ENCODE assay signal across 7 mouse cellular contexts in the genomic region with DNA sequence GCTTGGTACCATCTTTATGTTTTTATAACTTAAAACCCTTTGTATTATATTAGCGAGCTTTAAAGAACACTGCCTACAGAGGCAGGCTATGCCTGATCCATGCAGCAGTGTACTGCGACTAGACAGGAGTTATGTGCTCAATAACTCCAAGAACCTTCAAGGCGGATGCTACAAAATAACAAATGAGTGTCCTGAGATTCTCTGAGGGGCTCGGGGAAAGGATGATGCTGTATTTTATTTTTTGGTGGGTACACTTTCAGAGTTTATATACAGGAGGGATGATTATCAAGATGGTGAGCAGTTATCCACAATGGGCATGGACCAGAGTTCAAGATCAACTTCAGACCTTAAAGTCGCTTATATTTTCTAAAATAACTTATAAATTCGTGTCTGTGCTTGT. TPM values are rescaled to one million over a fixed set of nuclear protein-coding genes. Genes with fewer than 3 reads are reported as not detected.
A peak's percentile ranks its signal among the peaks of the same experiment; 100 is the strongest.
DNase-seq lines count a peak whose midpoint lies in the region; ATAC-seq and TF ChIP-seq lines count a peak whose summit lies in the region.

No protein-coding gene starts in this region.

- TF ChIP-seq CTCF in small intestine, adult 2 months (IDR thresholded peaks at IDR 0.05; ENCODE audit: extremely low read depth, insufficient read length, insufficient replicate concordance, low read depth, low read length) = no peak

- 0 out of 2 replicates have a peak, but pooled peaks cover 1% of the 10 kb centered on the region for H3K36me3 ChIP-seq in lung, embryonic 16.5 days (ENCODE audit: control insufficient read depth, insufficient read depth, low read length)
- H3K36me3 ChIP-seq in embryonic facial prominence, embryonic 14.5 days (ENCODE audit: control insufficient read depth, insufficient read depth, low read length) = 0 out of 2 replicates have a peak, but pooled peaks cover 5% of the 10 kb centered on the region
- H3K36me3 ChIP-seq in limb, embryonic 11.5 days (ENCODE audit: control insufficient read depth, insufficient read depth, low read length) = no peaks in the 10 kb centered on the region
- H3K36me3 ChIP-seq in small intestine, adult 2 months (ENCODE audit: control insufficient read depth, insufficient read depth, low read length) = 0 out of 2 replicates have a peak, but pooled peaks cover 1% of the 10 kb centered on the region

- H3K27ac ChIP-seq in lung, embryonic 16.5 days (ENCODE audit: low read length) = peak overlapping the region; percentile 78
- peak overlapping the region; percentile 93 for H3K27ac ChIP-seq in embryonic facial prominence, embryonic 14.5 days (replicated peaks; ENCODE audit: low read depth, low read length)
- peak overlapping the region; percentile 93; the same call in 1 of the 2 replicates for H3K27ac ChIP-seq in limb, embryonic 11.5 days (replicated peaks; ENCODE audit: low read depth, low read length)
- H3K27ac ChIP-seq in small intestine, adult 2 months (ENCODE audit: insufficient read depth, low read depth, low read length) = no peak overlapping the region

- no peaks in the 10 kb centered on the region; the same call in none of the 2 replicates for H3K27me3 ChIP-seq in lung, embryonic 16.5 days (ENCODE audit: control insufficient read depth, insufficient read depth, low read depth, low read length)
- H3K27me3 ChIP-seq in embryonic facial prominence, embryonic 14.5 days (replicated peaks; ENCODE audit: control insufficient read depth, insufficient read depth, low read length) = no peaks in the 10 kb centered on the region
- H3K27me3 ChIP-seq in limb, embryonic 11.5 days (ENCODE audit: control insufficient read depth, insufficient read depth, low read length) = no peaks in the 10 kb centered on the region
- H3K27me3 ChIP-seq in small intestine, adult 2 months (ENCODE audit: control insufficient read depth, insufficient read depth, low read length) = no peaks in the 10 kb centered on the region

- no peak for DNase-seq in lung, adult 18-20 months
- DNase-seq in embryonic facial prominence, embryonic 14.5 days (ENCODE audit: low spot score) = no peak
- no peak for DNase-seq in limb, embryonic 11.5 days (ENCODE audit: low spot score)
- DNase-seq in cerebellum, adult 18-20 months = no peak

- H3K9ac ChIP-seq in lung, embryonic 16.5 days (ENCODE audit: low read length) = peak overlapping the region; percentile 88
- H3K9ac ChIP-seq in embryonic facial prominence, embryonic 14.5 days (ENCODE audit: low read depth, low read length) = peak overlapping the region; percentile 90
- peak overlapping the region; percentile 97 for H3K9ac ChIP-seq in limb, embryonic 11.5 days (ENCODE audit: low read length)

- 10% methylated on average over 6 of the region's 6 CpGs for WGBS in lung, embryonic 16.5 days
- WGBS in embryonic facial prominence, embryonic 14.5 days = 23% methylated on average over 6 of the region's 6 CpGs
- 36% methylated on average over 6 of the region's 6 CpGs for WGBS in limb, embryonic 11.5 days
- 15% methylated on average over 6 of the region's 6 CpGs for WGBS in small intestine, adult 2 months

- no peak for TF ChIP-seq POLR2A in small intestine, adult 2 months (IDR thresholded peaks at IDR 0.05; ENCODE audit: low read depth, low read length)

- H3K4me1 ChIP-seq in lung, embryonic 16.5 days (replicated peaks; ENCODE audit: control insufficient read depth, insufficient read depth, low read length) = peaks cover 7% of the 10 kb centered on the region
- peaks cover 5% of the 10 kb centered on the region for H3K4me1 ChIP-seq in embryonic facial prominence, embryonic 14.5 days (ENCODE audit: control insufficient read depth, insufficient read depth, low read length)
- no peaks in the 10 kb centered on the region; the same call in 1 of the 2 replicates for H3K4me1 ChIP-seq in limb, embryonic 11.5 days (ENCODE audit: control insufficient read depth, insufficient read depth, low read length)
- H3K4me1 ChIP-seq in small intestine, adult 2 months (ENCODE audit: control insufficient read depth, insufficient read depth, insufficient read length, low read length) = peaks cover 3% of the 10 kb centered on the region; the same call in 1 of the 2 replicates

- no peak for ATAC-seq in lung, embryonic 16.5 days (ENCODE audit: low read depth)
- ATAC-seq in embryonic facial prominence, embryonic 14.5 days (ENCODE audit: low read depth) = no peak
- no peak for ATAC-seq in limb, embryonic 11.5 days (ENCODE audit: insufficient number of reproducible peaks, low FRiP score, low TSS enrichment, low read depth)
- ATAC-seq in erythroid progenitor cell, adult 5-6 weeks (replicated peaks; ENCODE audit: low FRiP score, poor library complexity, severe bottlenecking) = no peak

- peak overlapping the region; percentile 73 for H3K4me2 ChIP-seq in lung, embryonic 16.5 days (ENCODE audit: low read depth, low read length)
- H3K4me2 ChIP-seq in embryonic facial prominence, embryonic 14.5 days (ENCODE audit: low read depth, low read length) = peak overlapping the region; percentile 62
- H3K4me2 ChIP-seq in limb, embryonic 11.5 days (ENCODE audit: low read depth, severe bottlenecking) = peak overlapping the region; percentile 63

- no peaks in the 10 kb centered on the region for H3K9me3 ChIP-seq in lung, embryonic 16.5 days (ENCODE audit: control insufficient read depth, low read length)
- no peaks in the 10 kb centered on the region for H3K9me3 ChIP-seq in embryonic facial prominence, embryonic 14.5 days (ENCODE audit: control insufficient read depth, low read length)
- no peaks in the 10 kb centered on the region for H3K9me3 ChIP-seq in limb, embryonic 11.5 days (ENCODE audit: control insufficient read depth, low read length)

- H3K4me3 ChIP-seq in lung, embryonic 16.5 days (ENCODE audit: low read length) = peak overlapping the region; percentile 63
- H3K4me3 ChIP-seq in embryonic facial prominence, embryonic 14.5 days (ENCODE audit: low read depth, low read length) = peak overlapping the region; percentile 79
- peak overlapping the region; percentile 75 for H3K4me3 ChIP-seq in limb, embryonic 11.5 days (ENCODE audit: low read depth, low read length)
- H3K4me3 ChIP-seq in small intestine, adult 2 months (ENCODE audit: low read depth, low read length) = peak overlapping the region; percentile 94

RNA-seq across cellular contexts. Expression of gene Nprl3, which starts 0.7 kb away (rescaled TPM):
- 45.2 and 46.2 TPM in 2 replicates for polyA plus RNA-seq in lung, embryonic 16.5 days (2015; fragmentation: Nextera tagmentation; extraction: Ambion mirVana)
- polyA plus RNA-seq in embryonic facial prominence, embryonic 14.5 days (2014; fragmentation: Nextera tagmentation; extraction: Ambion mirVana) = 22.3 and 27.0 TPM in 2 replicates
- polyA plus RNA-seq in limb, embryonic 11.5 days (2014; fragmentation: Nextera tagmentation; extraction: Ambion mirVana) = 30.6 and 42.0 TPM in 2 replicates
- polyA plus RNA-seq in small intestine, adult 2 months (2012; rRNA removed) = 25.1 and 35.7 TPM in 2 replicates
- total RNA-seq in erythroid progenitor cell, adult 5-6 weeks (2015; ENCODE audit: low replicate concordance) = 75.9 and 106 TPM in 2 replicates
- 143 and 155 TPM in 2 replicates for total RNA-seq in erythroid progenitor cell, adult 5-6 weeks (2017; ENCODE audit: low replicate concordance)

RNA-seq across cellular contexts. Expression of gene Hba-x, which starts 9.4 kb away (rescaled TPM):
- 64.4 and 68.2 TPM in 2 replicates for polyA plus RNA-seq in lung, embryonic 16.5 days (2015; fragmentation: Nextera tagmentation; extraction: Ambion mirVana)
- polyA plus RNA-seq in embryonic facial prominence, embryonic 14.5 days (2014; fragmentation: Nextera tagmentation; extraction: Ambion mirVana) = 79.8 and 206 TPM in 2 replicates
- polyA plus RNA-seq in limb, embryonic 11.5 days (2014; fragmentation: Nextera tagmentation; extraction: Ambion mirVana) = 2,383 and 2,443 TPM in 2 replicates
- not detected in 2 replicates for polyA plus RNA-seq in small intestine, adult 2 months (2012; rRNA removed)
- not detected in 2 replicates for total RNA-seq in erythroid progenitor cell, adult 5-6 weeks (2015; ENCODE audit: low replicate concordance)
- total RNA-seq in erythroid progenitor cell, adult 5-6 weeks (2017; ENCODE audit: low replicate concordance) = not detected in 2 replicates

RNA-seq across cellular contexts. Expression of gene Hba-a1, which starts 16.5 kb away (rescaled TPM):
- polyA plus RNA-seq in lung, embryonic 16.5 days (2015; fragmentation: Nextera tagmentation; extraction: Ambion mirVana) = 8,555 and 10,091 TPM in 2 replicates
- polyA plus RNA-seq in embryonic facial prominence, embryonic 14.5 days (2014; fragmentation: Nextera tagmentation; extraction: Ambion mirVana) = 6,016 and 7,188 TPM in 2 replicates
- polyA plus RNA-seq in limb, embryonic 11.5 days (2014; fragmentation: Nextera tagmentation; extraction: Ambion mirVana) = 2,022 and 2,164 TPM in 2 replicates
- polyA plus RNA-seq in small intestine, adult 2 months (2012; rRNA removed) = 54.1 and 70.6 TPM in 2 replicates
- total RNA-seq in erythroid progenitor cell, adult 5-6 weeks (2015; ENCODE audit: low replicate concordance) = 47,098 and 48,818 TPM in 2 replicates
- 9,652 and 12,236 TPM in 2 replicates for total RNA-seq in erythroid progenitor cell, adult 5-6 weeks (2017; ENCODE audit: low replicate concordance)

RNA-seq across cellular contexts. Expression of gene Hbq1b, which starts 20.0 kb away (rescaled TPM):
- polyA plus RNA-seq in lung, embryonic 16.5 days (2015; fragmentation: Nextera tagmentation; extraction: Ambion mirVana) = 1.8 and 2.8 TPM in 2 replicates
- 1.2 and 1.7 TPM in 2 replicates for polyA plus RNA-seq in embryonic facial prominence, embryonic 14.5 days (2014; fragmentation: Nextera tagmentation; extraction: Ambion mirVana)
- polyA plus RNA-seq in limb, embryonic 11.5 days (2014; fragmentation: Nextera tagmentation; extraction: Ambion mirVana) = 4.0 and 4.9 TPM in 2 replicates
- not detected in 2 replicates for polyA plus RNA-seq in small intestine, adult 2 months (2012; rRNA removed)
- total RNA-seq in erythroid progenitor cell, adult 5-6 weeks (2015; ENCODE audit: low replicate concordance) = 247 and 301 TPM in 2 replicates
- total RNA-seq in erythroid progenitor cell, adult 5-6 weeks (2017; ENCODE audit: low replicate concordance) = 56.8 and 86.4 TPM in 2 replicates

RNA-seq across cellular contexts. Expression of gene Hba-a2, which starts 29.5 kb away (rescaled TPM):
- 22,746 and 25,203 TPM in 2 replicates for polyA plus RNA-seq in lung, embryonic 16.5 days (2015; fragmentation: Nextera tagmentation; extraction: Ambion mirVana)
- 15,250 and 18,270 TPM in 2 replicates for polyA plus RNA-seq in embryonic facial prominence, embryonic 14.5 days (2014; fragmentation: Nextera tagmentation; extraction: Ambion mirVana)
- polyA plus RNA-seq in limb, embryonic 11.5 days (2014; fragmentation: Nextera tagmentation; extraction: Ambion mirVana) = 3,858 and 4,243 TPM in 2 replicates
- 106 and 108 TPM in 2 replicates for polyA plus RNA-seq in small intestine, adult 2 months (2012; rRNA removed)
- total RNA-seq in erythroid progenitor cell, adult 5-6 weeks (2015; ENCODE audit: low replicate concordance) = 80,494 and 89,325 TPM in 2 replicates
- total RNA-seq in erythroid progenitor cell, adult 5-6 weeks (2017; ENCODE audit: low replicate concordance) = 96,767 and 123,026 TPM in 2 replicates

Comparison
In these comparisons a context has a peak if more than half of its experiments do, and no peak if none do; other contexts are left out.
1. RNA of gene Hba-x, which starts 9.4 kb away (polyA plus RNA-seq): 2,383 to 2,443 TPM in limb, embryonic 11.5 days, 79.8 to 206 TPM in embryonic facial prominence, embryonic 14.5 days and 64.4 to 68.2 TPM in lung, embryonic 16.5 days; not detected in small intestine, adult 2 months; every median in the first group is over 10 times any median in the second.
2. RNA of gene Hba-a1, which starts 16.5 kb away (polyA plus RNA-seq): 8,555 to 10,091 TPM in lung, embryonic 16.5 days, 6,016 to 7,188 TPM in embryonic facial prominence, embryonic 14.5 days and 2,022 to 2,164 TPM in limb, embryonic 11.5 days; 54.1 to 70.6 TPM in small intestine, adult 2 months; every median in the first group is over 10 times any median in the second.
3. Peak in every context shown above with its lines, with median percentiles within 50 percentile points of each other: H3K4me2 ChIP-seq, H3K4me3 ChIP-seq and H3K9ac ChIP-seq.